Mouse (Mus musculus): ENCODE data around the gene Ano10. TPM values are rescaled to one million over a fixed set of nuclear protein-coding genes. Genes with fewer than 3 reads are reported as not detected.

Ano10 gene
- polyA plus RNA-seq, 1 experiment from 2014 or later = 48.1 TPM

DNA sequence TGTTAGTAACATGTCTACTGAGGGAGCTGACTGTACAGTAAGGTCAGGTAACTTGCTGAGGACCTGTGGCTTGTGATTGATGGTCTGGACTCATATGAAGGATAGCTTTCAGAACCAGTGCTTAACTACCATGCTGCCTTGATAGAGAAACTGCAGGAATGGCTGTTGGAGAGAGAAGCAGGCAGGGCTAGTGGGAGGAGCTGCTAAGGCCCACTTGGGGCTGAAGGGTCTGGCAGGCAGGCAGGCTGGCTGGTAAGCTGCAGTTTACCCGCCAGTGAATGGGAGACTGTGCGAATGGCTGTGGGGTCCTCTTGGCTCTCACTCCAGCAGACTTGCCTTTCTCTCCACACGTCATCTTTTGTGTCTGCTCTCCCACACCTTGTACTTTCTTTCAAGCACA, 163.6 kb downstream of the Ano10 start:
- H3K9ac ChIP-seq (replicated peaks; ENCODE audit: low read depth, low read length) = no peak overlapping the region
- 44% methylated on average over 3 of the region's 3 CpGs for WGBS
- H3K9me3 ChIP-seq (ENCODE audit: control insufficient read depth, low read length) = no peaks in the 10 kb centered on the region
- H3K27me3 ChIP-seq (ENCODE audit: control insufficient read depth, insufficient read depth, low read length) = no peaks in the 10 kb centered on the region
- no peak overlapping the region for H3K27ac ChIP-seq (ENCODE audit: low read depth, low read length)
- no peak overlapping the region for H3K4me3 ChIP-seq (ENCODE audit: low read depth, low read length)
- no peaks in the 10 kb centered on the region for H3K4me1 ChIP-seq (ENCODE audit: control insufficient read depth, insufficient read depth, low read length)
- no peak overlapping the region for H3K4me2 ChIP-seq (ENCODE audit: low read depth, low read length)
- H3K36me3 ChIP-seq (ENCODE audit: control insufficient read depth, insufficient read depth, low read length) = no peaks in the 10 kb centered on the region
- ATAC-seq (ENCODE audit: low read depth) = no peak

- H3K9me3 ChIP-seq (ENCODE audit: control insufficient read depth, low read length) = no peaks in the 10 kb centered on the region
- H3K36me3 ChIP-seq (ENCODE audit: control insufficient read depth, insufficient read depth, low read length) = no peaks in the 10 kb centered on the region
- H3K4me3 ChIP-seq (ENCODE audit: low read depth, low read length) = no peak overlapping the region
- H3K27ac ChIP-seq (ENCODE audit: low read depth, low read length) = no peak overlapping the region
- no peak overlapping the region for H3K4me2 ChIP-seq (ENCODE audit: low read depth, low read length)
- H3K4me1 ChIP-seq (ENCODE audit: control insufficient read depth, insufficient read depth, low read length) = no peaks in the 10 kb centered on the region
- no peak overlapping the region for H3K9ac ChIP-seq (replicated peaks; ENCODE audit: low read depth, low read length)
- ATAC-seq (ENCODE audit: low read depth) = no peak
- no peaks in the 10 kb centered on the region for H3K27me3 ChIP-seq (ENCODE audit: control insufficient read depth, insufficient read depth, low read length)
- WGBS = 81% methylated on average over 5 of the region's 5 CpGs
These were observed 165.5 kb downstream of the Ano10 start for GRCm38 (mm10) chr9:122128686-122129085.

GRCm38 (mm10) chr9:122127271-122127785, 166.9 kb downstream of the Ano10 start:
- H3K4me2 ChIP-seq (ENCODE audit: low read depth, low read length) = no peak overlapping the region

GRCm38 (mm10) chr9:122126790-122127189, 167.4 kb downstream of the Ano10 start:
- WGBS = 84% methylated on average over 6 of the region's 8 CpGs
- Histone ChIP-seq H3K9ac (replicated peaks; ENCODE audit: low read depth, low read length) (no peak overlapping the region), H3K36me3 (ENCODE audit: control insufficient read depth, insufficient read depth, low read length) (no peaks in the 10 kb centered on the region), H3K4me1 (ENCODE audit: control insufficient read depth, insufficient read depth, low read length) (no peaks in the 10 kb centered on the region), H3K4me2 (ENCODE audit: low read depth, low read length) (no peak overlapping the region), H3K27me3 (ENCODE audit: control insufficient read depth, insufficient read depth, low read length) (no peaks in the 10 kb centered on the region), H3K27ac (ENCODE audit: low read depth, low read length) (no peak overlapping the region), H3K9me3 (ENCODE audit: control insufficient read depth, low read length) (no peaks in the 10 kb centered on the region), H3K4me3 (ENCODE audit: low read depth, low read length) (no peak overlapping the region)
- ATAC-seq (ENCODE audit: low read depth) = no peak

More at GRCm38 (mm10) chr9:122127271-122127785, 166.9 kb downstream of the Ano10 start:
- no peaks in the 10 kb centered on the region for H3K4me1 ChIP-seq (ENCODE audit: control insufficient read depth, insufficient read depth, low read length)
- ATAC-seq (ENCODE audit: low read depth) = no peak
- no peaks in the 10 kb centered on the region for H3K36me3 ChIP-seq (ENCODE audit: control insufficient read depth, insufficient read depth, low read length)
- no peaks in the 10 kb centered on the region for H3K27me3 ChIP-seq (ENCODE audit: control insufficient read depth, insufficient read depth, low read length)
- H3K9me3 ChIP-seq (ENCODE audit: control insufficient read depth, low read length) = no peaks in the 10 kb centered on the region
- WGBS = 74% methylated on average over 3 of the region's 3 CpGs
- no peak overlapping the region for H3K4me3 ChIP-seq (ENCODE audit: low read depth, low read length)
- no peak overlapping the region for H3K27ac ChIP-seq (ENCODE audit: low read depth, low read length)
- H3K9ac ChIP-seq (replicated peaks; ENCODE audit: low read depth, low read length) = no peak overlapping the region

Small RNA genes lying within 50 kb of the gene (microRNA-seq; reads per million reads assigned to microRNA genes)
- not detected for gene Mir8106

Other genes starting within 250 kb of the Ano10 start
- gene Snrk, start 177.2 kb downstream of the Ano10 start, polyA plus RNA-seq (2014; fragmentation: Nextera tagmentation; extraction: Ambion mirVana) = 43.0 and 55.6 TPM in 2 replicates
- gene Abhd5, start 57.2 kb upstream of the Ano10 start, polyA plus RNA-seq (2014; fragmentation: Nextera tagmentation; extraction: Ambion mirVana) = 23.4 and 34.4 TPM in 2 replicates

Data from neural tube, embryonic 14.5 days (tissue).